Mouse (Mus musculus) bone marrow, adult 2 months (tissue): ENCODE measurements around the gene Bcl9l.

ENCODE experiments used
- CTCF ChIP-seq: fragments of 200-500 bp; IDR thresholded peaks from 2 replicates; pipeline ENCODE4 v1.5.1; 2011; ENCODE audit warnings: low read length, control low read depth; ENCODE audit not compliant: control insufficient read depth, insufficient read depth
- POLR2A ChIP-seq: fragments of 200-500 bp; IDR thresholded peaks from 2 replicates; pipeline ENCODE4 v1.6.1; 2011; ENCODE audit warnings: low read depth, mild to moderate bottlenecking, control low read depth, low read length, borderline replicate concordance; ENCODE audit not compliant: control insufficient read depth

- TF ChIP-seq CTCF (no peak), POLR2A (no peak)
These were observed 9.4 kb upstream of the Bcl9l start for GRCm38 (mm10) chr9:44473184-44473583.
